Mouse (Mus musculus) E14TG2a.4 (cell line): ENCODE data around the gene Hmbs.

Experiments
- CTCF ChIP-seq: conservative IDR thresholded peaks from 2 replicates; pipeline ENCODE4 v1.5.1; 2014; ENCODE audit warnings: low read length
- NANOG ChIP-seq: IDR thresholded peaks from 2 replicates; pipeline ENCODE4 v1.6.1; 2014; ENCODE audit warnings: borderline replicate concordance, low read length, mixed read lengths
- POU5F1 ChIP-seq: IDR thresholded peaks from 2 replicates; pipeline ENCODE4 v1.6.1; 2014; ENCODE audit warnings: low read length, borderline replicate concordance

DNA sequence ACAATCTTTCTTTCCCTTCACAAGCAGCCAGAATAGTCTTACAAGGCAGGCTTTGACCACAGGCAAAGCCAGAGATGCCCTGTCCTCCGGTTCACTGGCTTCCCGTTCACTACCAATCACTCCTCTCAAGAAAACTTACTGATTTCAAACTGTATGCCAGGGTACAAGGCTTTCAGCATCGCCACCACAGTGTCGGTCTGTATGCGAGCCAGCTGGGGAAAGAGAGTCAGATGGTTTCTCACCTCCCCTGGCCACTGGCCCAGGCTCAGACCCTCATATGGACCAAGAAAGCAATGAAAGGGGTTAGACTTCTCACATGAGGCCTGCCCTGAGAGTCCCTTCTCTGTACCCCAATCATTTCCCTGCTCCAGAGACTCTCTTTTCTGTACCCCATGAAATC lies 2.5 kb downstream of the Hmbs start:
- TF ChIP-seq CTCF (no peak), POU5F1 (no peak), NANOG (no peak)
